Mouse (Mus musculus) forebrain, embryonic 16.5 days (tissue): ENCODE results near the gene Lsamp. TPM values are rescaled to one million over a fixed set of nuclear protein-coding genes. Genes with fewer than 3 reads are reported as not detected.
A peak's percentile ranks its signal among the peaks of the same experiment; 100 is the strongest.

Source experiments
- ATAC-seq: fragments of 200-750 bp; cut with Nextera tagmentation; 2 replicates; pipeline ENCODE4 v1.8.0; 2017; ENCODE audit warnings: mild to moderate bottlenecking, moderate library complexity
- H3K27ac ChIP-seq: fragments of 300-500 bp; sonication (generic); 2 replicates; pipeline ENCODE4 v1.5.1; 2014; ENCODE audit warnings: low read length, control low read depth
- H3K27me3 ChIP-seq: fragments of 300-500 bp; sonication (generic); replicated peaks from 2 replicates; pipeline ENCODE4 v1.6.1; 2014; ENCODE audit warnings: low read length; ENCODE audit not compliant: control insufficient read depth, insufficient read depth
- H3K36me3 ChIP-seq: fragments of 300-500 bp; sonication (generic); 2 replicates; pipeline ENCODE4 v1.6.1; 2014; ENCODE audit not compliant: control insufficient read depth, insufficient read depth
- H3K4me1 ChIP-seq: fragments of 300-500 bp; sonication (generic); replicated peaks from 2 replicates; pipeline ENCODE4 v1.6.1; 2014; ENCODE audit warnings: low read length; ENCODE audit not compliant: control insufficient read depth, insufficient read depth
- H3K4me2 ChIP-seq: fragments of 300-500 bp; sonication (generic); 2 replicates; pipeline ENCODE4 v1.6.1; 2014; ENCODE audit warnings: mild to moderate bottlenecking, low read length, control low read depth
- H3K4me3 ChIP-seq: fragments of 300-500 bp; sonication (generic); replicated peaks from 2 replicates; pipeline ENCODE4 v1.5.1; 2014; ENCODE audit warnings: mild to moderate bottlenecking, low read length, control low read depth
- H3K9ac ChIP-seq: fragments of 300-500 bp; sonication (generic); replicated peaks from 2 replicates; pipeline ENCODE4 v1.6.1; 2014; ENCODE audit warnings: low read depth, low read length, control low read depth
- H3K9me3 ChIP-seq: fragments of 300-500 bp; sonication (generic); 2 replicates; pipeline ENCODE4 v1.6.1; 2016; ENCODE audit warnings: low read length; ENCODE audit not compliant: control insufficient read depth
- WGBS: fragments of 180-500 bp; shearing (Covaris S2); extraction: QIAGEN DNeasy Blood & Tissue Kit; methylation state at CpG from one replicate; pipeline ENCODE4 v1.1.7; 2014; 5-methylcytosine and 5-hydroxymethylcytosine counted together
- polyA plus RNA-seq: library from polyadenylated mRNA; unstranded; fragments of >200 nt; fragmentation: Nextera tagmentation; extraction: Ambion mirVana; gene quantifications from 2 replicates; pipeline ENCODE4 v1.2.1, GENCODE M21; 2015

The Lsamp gene
- polyA plus RNA-seq, 1 experiment from 2014 or later: 68.1 TPM

GRCm38 (mm10) chr16:42157816-42158215 lies 2173.7 kb downstream of the Lsamp start:
- H3K27ac ChIP-seq: no peak overlapping the region
- ATAC-seq: no peak

GRCm38 (mm10) chr16:42164941-42165340 lies 2180.8 kb downstream of the Lsamp start:
- peak; percentile 70 for ATAC-seq
- Histone ChIP-seq H3K4me3 (no peak overlapping the region), H3K4me1 (no peaks in the 10 kb centered on the region), H3K27ac (no peak overlapping the region), H3K4me2 (no peak overlapping the region), H3K27me3 (no peaks in the 10 kb centered on the region), H3K36me3 (no peaks in the 10 kb centered on the region), H3K9me3 (no peaks in the 10 kb centered on the region), H3K9ac (no peak overlapping the region)

More at GRCm38 (mm10) chr16:42157816-42158215, 2173.7 kb downstream of the Lsamp start:
- Histone ChIP-seq H3K4me1 (peaks cover 7% of the 10 kb centered on the region; the same call in 1 of the 2 replicates), H3K4me3 (no peak overlapping the region), H3K36me3 (no peaks in the 10 kb centered on the region), H3K4me2 (no peak overlapping the region), H3K9me3 (no peaks in the 10 kb centered on the region), H3K27me3 (no peaks in the 10 kb centered on the region), H3K9ac (no peak overlapping the region)
- 66% methylated on average over 9 of the region's 9 CpGs for WGBS

DNA sequence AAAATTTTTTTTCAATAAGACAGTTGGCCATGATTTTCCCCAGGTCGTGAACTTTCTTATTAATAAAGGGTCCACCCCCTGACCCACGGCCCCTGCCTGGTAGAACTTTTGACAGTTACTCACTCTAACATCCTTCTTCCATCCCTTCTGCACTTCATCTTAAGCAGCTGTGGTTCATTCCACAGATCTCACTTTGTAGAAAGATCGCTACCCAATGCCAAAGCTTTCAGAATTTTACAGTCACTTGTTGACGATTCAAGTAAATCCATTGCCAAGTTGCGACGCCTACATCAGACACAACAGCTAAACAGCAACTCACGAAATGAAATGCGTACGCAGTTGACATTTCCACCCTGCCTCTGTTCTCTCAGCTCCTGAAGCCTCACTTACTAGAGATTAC lies 2184.1 kb downstream of the Lsamp start:
- no peak overlapping the region for H3K27ac ChIP-seq
- no peak for ATAC-seq
- H3K4me3 ChIP-seq: no peak overlapping the region
- no peak overlapping the region for H3K9ac ChIP-seq
- 0 out of 2 replicates have a peak, but pooled peaks cover 4% of the 10 kb centered on the region for H3K4me1 ChIP-seq
- no peaks in the 10 kb centered on the region for H3K36me3 ChIP-seq
- WGBS: 85% methylated on average over 9 of the region's 9 CpGs
- no peak overlapping the region for H3K4me2 ChIP-seq
- H3K9me3 ChIP-seq: no peaks in the 10 kb centered on the region
- no peaks in the 10 kb centered on the region for H3K27me3 ChIP-seq

DNA sequence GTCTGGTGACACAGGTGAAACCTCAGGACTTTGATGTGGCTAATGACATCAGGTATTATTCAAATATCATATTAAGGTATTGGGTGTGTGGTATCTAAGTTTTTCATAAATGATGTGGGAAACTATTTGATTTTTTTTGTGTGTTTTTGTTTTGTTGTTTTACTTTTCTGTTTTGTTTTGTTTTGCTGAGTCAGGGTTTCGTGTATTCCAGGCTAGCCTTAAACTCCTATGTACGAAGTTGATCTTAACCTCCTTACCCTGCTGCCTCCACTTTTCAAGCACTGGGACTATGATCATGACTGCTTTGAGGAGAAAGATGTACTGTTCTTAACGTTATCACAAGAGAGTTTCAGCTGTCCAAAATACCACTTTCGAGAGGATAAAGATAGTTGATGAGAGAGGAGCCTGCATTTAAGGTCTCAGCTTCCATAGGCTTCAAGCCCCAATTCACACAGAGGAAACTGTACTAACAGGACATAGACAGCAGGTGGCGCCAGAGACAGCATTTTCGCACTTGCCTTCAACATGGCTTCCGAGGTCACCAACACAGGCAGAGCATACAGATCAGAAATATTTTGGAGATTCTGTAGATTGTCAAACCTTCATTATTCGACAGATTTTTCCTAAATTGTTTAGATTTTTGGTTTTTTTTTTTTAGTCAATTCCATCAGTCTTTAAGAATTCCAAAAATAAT lies 2185.4 kb downstream of the Lsamp start:
- Histone ChIP-seq H3K27ac (no peak overlapping the region), H3K4me1 (0 out of 2 replicates have a peak, but pooled peaks cover 4% of the 10 kb centered on the region), H3K4me3 (no peak overlapping the region), H3K9me3 (no peaks in the 10 kb centered on the region), H3K36me3 (no peaks in the 10 kb centered on the region), H3K27me3 (no peaks in the 10 kb centered on the region), H3K9ac (no peak overlapping the region), H3K4me2 (no peak overlapping the region)
- WGBS: 26% methylated on average over 8 of the region's 8 CpGs
- ATAC-seq: peak; percentile 63

DNA sequence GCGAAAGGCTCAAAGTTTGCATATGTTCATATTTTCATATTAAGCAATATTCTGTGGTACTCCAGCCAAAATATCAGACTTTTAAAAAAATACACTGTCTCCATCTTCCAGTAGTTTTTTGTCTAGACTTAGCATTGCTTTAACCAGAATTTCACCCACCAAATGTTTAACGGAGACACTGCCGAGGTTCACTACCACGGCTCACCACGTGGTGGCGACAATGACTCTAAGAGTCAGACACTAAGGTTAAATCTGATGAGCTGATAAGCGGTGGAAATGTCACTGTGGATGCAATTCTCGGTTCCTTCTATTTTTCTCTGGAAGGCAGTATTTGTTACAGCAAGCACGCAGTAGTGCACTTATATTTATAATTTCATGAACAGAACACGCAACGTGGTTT lies 2188.3 kb downstream of the Lsamp start:
- no peaks in the 10 kb centered on the region for H3K27me3 ChIP-seq
- H3K9me3 ChIP-seq: no peaks in the 10 kb centered on the region
- H3K4me1 ChIP-seq: 0 out of 2 replicates have a peak, but pooled peaks cover 4% of the 10 kb centered on the region
- H3K27ac ChIP-seq: no peak overlapping the region
- H3K4me2 ChIP-seq: no peak overlapping the region
- H3K36me3 ChIP-seq: no peaks in the 10 kb centered on the region
- WGBS: 26% methylated on average over 11 of the region's 11 CpGs
- H3K9ac ChIP-seq: no peak overlapping the region
- peak; percentile 66 for ATAC-seq
- no peak overlapping the region for H3K4me3 ChIP-seq

DNA sequence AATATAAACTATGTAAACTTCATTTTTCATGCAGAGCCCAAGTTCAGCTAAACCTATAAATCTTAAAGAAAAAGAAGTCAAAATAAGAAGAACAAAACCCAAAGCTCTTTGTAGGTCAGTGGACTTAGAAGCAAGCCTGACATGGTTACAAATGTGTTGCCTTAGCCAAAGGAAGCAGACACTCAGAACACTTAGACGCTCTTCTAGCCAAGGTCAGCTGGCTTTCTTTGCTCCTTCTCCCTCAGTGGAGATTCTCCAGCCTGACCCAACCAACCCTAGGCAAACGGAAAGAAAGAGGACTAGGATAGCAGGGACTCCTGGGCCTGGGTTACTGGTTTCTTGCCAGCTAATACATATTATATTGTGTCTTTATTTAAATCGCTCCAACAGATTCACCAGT lies 2194.7 kb downstream of the Lsamp start:
- Histone ChIP-seq H3K27me3 (no peaks in the 10 kb centered on the region), H3K9ac (no peak overlapping the region), H3K4me3 (no peak overlapping the region), H3K4me2 (no peak overlapping the region), H3K9me3 (no peaks in the 10 kb centered on the region), H3K36me3 (no peaks in the 10 kb centered on the region), H3K4me1 (no peaks in the 10 kb centered on the region), H3K27ac (no peak overlapping the region)
- no peak for ATAC-seq
- 76% methylated on average over 3 of the region's 3 CpGs for WGBS

DNA sequence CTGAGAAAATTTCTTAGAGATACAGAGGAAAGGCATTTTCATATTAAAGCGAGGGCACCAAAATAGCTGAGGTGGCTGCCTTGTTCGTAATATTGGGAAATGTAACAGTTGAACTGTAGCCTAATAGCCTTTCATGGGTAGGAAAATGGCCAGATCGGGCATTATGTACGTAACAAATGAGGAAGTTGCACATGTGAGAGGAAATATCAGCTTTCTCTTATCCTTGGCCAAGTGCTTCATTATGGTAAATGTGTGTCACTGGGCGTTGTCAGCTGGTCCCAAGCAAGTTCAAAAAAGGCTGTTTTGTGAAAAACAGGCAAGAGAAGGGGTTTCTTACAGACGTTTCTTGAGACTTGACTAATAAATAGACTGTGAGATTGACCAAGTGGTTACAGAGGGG lies 2195.9 kb downstream of the Lsamp start:
- ATAC-seq: no peak
- 47% methylated on average over 6 of the region's 6 CpGs for WGBS
- H3K4me3 ChIP-seq: no peak overlapping the region
- H3K36me3 ChIP-seq: no peaks in the 10 kb centered on the region
- H3K4me2 ChIP-seq: no peak overlapping the region
- H3K27ac ChIP-seq: no peak overlapping the region
- no peak overlapping the region for H3K9ac ChIP-seq
- H3K9me3 ChIP-seq: no peaks in the 10 kb centered on the region
- no peaks in the 10 kb centered on the region for H3K4me1 ChIP-seq
- no peaks in the 10 kb centered on the region for H3K27me3 ChIP-seq

- no peaks in the 10 kb centered on the region for H3K36me3 ChIP-seq
Observed at GRCm38 (mm10) chr16:42180473-42180872, 2196.3 kb downstream of the Lsamp start.

GRCm38 (mm10) chr16:42189431-42190081 lies 2205.4 kb downstream of the Lsamp start:
- 15% methylated on average over 14 of the region's 14 CpGs for WGBS
- Histone ChIP-seq H3K36me3 (no peaks in the 10 kb centered on the region), H3K27ac (peak overlapping the region; percentile 73), H3K9me3 (no peaks in the 10 kb centered on the region), H3K27me3 (no peaks in the 10 kb centered on the region), H3K4me1 (peaks cover 10% of the 10 kb centered on the region), H3K9ac (peak overlapping the region; percentile 86), H3K4me3 (peak overlapping the region; percentile 66), H3K4me2 (peak overlapping the region; percentile 96)
- peak; percentile 43 for ATAC-seq

More at GRCm38 (mm10) chr16:42180473-42180872, 2196.3 kb downstream of the Lsamp start:
- WGBS: 91% methylated on average over 11 of the region's 11 CpGs
- Histone ChIP-seq H3K4me1 (no peaks in the 10 kb centered on the region), H3K4me2 (no peak overlapping the region), H3K27ac (no peak overlapping the region), H3K9me3 (no peaks in the 10 kb centered on the region), H3K27me3 (no peaks in the 10 kb centered on the region), H3K4me3 (no peak overlapping the region), H3K9ac (no peak overlapping the region)
- ATAC-seq: no peak
